Mouse (Mus musculus) E14TG2a.4 (cell line): ENCODE data around the gene Kcnd2.

ENCODE experiments used
- H3K27me3 ChIP-seq: 2 replicates; pipeline ENCODE4 v1.6.1; 2014; ENCODE audit warnings: low read length, control low read depth; ENCODE audit not compliant: insufficient read depth
- H3K36me3 ChIP-seq: 2 replicates; pipeline ENCODE4 v1.6.1; 2014; ENCODE audit warnings: low read length, control low read depth; ENCODE audit not compliant: insufficient read depth
- H3K4me1 ChIP-seq: replicated peaks from 2 replicates; pipeline ENCODE4 v1.6.1; 2014; ENCODE audit warnings: low read depth, low read length, control low read depth
- H3K4me3 ChIP-seq: replicated peaks from 2 replicates; pipeline ENCODE4 v1.5.1; 2014; ENCODE audit warnings: mild to moderate bottlenecking, low read length
- H3K9me3 ChIP-seq: 2 replicates; pipeline ENCODE4 v1.6.1; 2014; ENCODE audit warnings: low read length, control low read depth
- CTCF ChIP-seq: conservative IDR thresholded peaks from 2 replicates; pipeline ENCODE4 v1.5.1; 2014; ENCODE audit warnings: low read length
- NANOG ChIP-seq: IDR thresholded peaks from 2 replicates; pipeline ENCODE4 v1.6.1; 2014; ENCODE audit warnings: borderline replicate concordance, low read length, mixed read lengths
- POU5F1 ChIP-seq: IDR thresholded peaks from 2 replicates; pipeline ENCODE4 v1.6.1; 2014; ENCODE audit warnings: low read length, borderline replicate concordance

The Kcnd2 gene

DNA sequence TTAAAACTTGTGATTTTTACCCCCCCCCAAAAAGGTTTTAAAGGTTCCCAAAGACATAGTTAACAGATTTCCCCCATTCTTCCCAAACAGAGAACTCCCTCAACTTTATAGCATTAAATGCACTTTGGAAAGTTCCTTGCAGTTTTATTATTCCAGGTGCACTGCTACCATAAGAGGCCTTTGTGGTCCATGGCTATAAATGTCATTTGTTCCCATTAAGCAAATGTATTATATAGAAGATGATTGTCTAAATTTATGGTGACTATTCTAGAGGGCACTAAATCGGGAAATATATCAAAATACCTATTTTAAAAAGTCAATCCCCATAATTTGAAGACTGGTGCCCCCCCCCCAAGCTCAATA lies 554.1 kb downstream of the Kcnd2 start:
- TF ChIP-seq POU5F1, result no peak
- no peak for TF ChIP-seq CTCF
- TF ChIP-seq NANOG, result no peak
- no peaks in the 10 kb centered on the region for H3K27me3 ChIP-seq
- no peaks in the 10 kb centered on the region for H3K36me3 ChIP-seq
- no peak overlapping the region for H3K4me3 ChIP-seq
- H3K9me3 ChIP-seq, result no peaks in the 10 kb centered on the region
- no peaks in the 10 kb centered on the region for H3K4me1 ChIP-seq

DNA sequence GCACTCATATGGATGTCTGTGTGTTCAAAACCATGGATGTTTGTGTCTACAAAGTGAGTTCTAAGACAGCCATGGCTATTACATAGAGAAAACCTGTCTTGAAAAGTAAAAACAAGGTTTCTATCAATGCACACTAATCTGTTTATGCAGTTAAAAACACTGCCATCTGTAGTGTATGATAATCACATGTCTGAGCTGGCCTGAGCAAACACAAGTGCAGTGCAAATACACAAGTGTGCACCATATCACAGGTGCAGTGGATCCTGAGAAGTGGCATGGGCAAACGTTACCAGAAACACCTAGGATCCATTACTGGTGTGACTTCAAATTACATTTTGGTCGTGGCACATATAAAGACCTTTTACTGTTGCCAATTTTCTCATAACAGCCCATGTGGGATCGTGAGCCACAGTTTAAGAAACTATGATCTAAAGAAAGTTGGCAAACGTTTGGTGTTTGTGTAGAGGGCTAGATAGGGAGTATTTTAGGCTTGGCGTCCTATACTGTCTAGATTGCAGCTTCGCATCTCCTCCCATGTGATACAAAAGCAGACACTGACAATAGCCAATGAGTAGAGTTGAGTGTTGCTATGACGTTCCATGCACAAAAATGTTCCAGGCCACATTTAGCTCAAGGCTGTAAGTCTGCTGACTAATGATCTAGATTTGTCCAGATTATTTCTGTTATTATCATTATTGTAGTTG lies 559.1 kb downstream of the Kcnd2 start:
- no peak overlapping the region for H3K4me3 ChIP-seq
- TF ChIP-seq NANOG (no peak), POU5F1 (no peak), CTCF (no peak)
- H3K36me3 ChIP-seq, result no peaks in the 10 kb centered on the region
- no peaks in the 10 kb centered on the region for H3K4me1 ChIP-seq
- no peaks in the 10 kb centered on the region for H3K9me3 ChIP-seq
- no peaks in the 10 kb centered on the region for H3K27me3 ChIP-seq
